Mouse (Mus musculus) olfactory bulb, adult 2 months (tissue): ENCODE measurements around the gene Kdm6b.

Source experiments
- CTCF ChIP-seq: fragments of 200-500 bp; IDR thresholded peaks from 2 replicates; pipeline ENCODE4 v1.5.1; 2012; ENCODE audit warnings: low read depth, mild to moderate bottlenecking, low read length, moderate library complexity; ENCODE audit not compliant: insufficient read depth
- POLR2A ChIP-seq: fragments of 200-500 bp; IDR thresholded peaks from 2 replicates; pipeline ENCODE4 v1.6.1; 2012; ENCODE audit warnings: mild to moderate bottlenecking, low read depth, low read length, moderate library complexity; ENCODE audit not compliant: insufficient read depth

DNA sequence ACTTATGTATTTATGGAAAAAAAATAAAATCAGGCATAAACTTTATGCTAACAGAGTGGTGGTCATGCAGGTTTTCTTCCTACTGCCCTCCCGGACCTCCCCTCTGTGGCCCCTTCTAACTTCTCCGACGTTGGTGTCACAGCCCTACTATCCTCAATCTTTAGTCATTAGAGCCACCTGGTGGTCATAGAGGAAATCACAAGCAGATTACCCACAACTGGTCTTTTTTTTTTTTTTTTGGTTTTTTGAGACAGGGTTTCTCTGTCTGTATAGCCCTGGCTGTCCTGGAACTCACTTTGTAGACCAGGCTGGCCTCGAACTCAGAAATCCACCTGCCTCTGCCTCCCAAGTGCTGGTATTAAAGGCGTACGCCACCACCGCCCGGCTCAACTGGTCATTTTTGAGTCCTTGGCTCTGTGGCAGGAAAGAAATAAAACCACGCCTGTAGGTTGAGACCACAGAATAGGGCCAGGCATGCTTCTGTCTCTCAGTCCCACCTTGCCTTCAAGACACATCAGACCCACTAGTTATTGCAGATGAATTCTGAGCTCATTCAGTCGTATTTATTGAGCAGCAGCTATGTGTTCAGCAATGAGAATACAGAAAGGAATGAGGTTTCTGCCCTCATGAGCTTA is 23.0 kb downstream of the Kdm6b start:
- TF ChIP-seq CTCF: no peak
- no peak for TF ChIP-seq POLR2A
